Mouse (Mus musculus): ENCODE results near the gene Nap1l4.
"Not testable (repeated sequence)": the region's sequence is repeated elsewhere in the genome, so short reads cannot be mapped to it uniquely, and the experiment has no call there.

Nap1l4 gene

DNA sequence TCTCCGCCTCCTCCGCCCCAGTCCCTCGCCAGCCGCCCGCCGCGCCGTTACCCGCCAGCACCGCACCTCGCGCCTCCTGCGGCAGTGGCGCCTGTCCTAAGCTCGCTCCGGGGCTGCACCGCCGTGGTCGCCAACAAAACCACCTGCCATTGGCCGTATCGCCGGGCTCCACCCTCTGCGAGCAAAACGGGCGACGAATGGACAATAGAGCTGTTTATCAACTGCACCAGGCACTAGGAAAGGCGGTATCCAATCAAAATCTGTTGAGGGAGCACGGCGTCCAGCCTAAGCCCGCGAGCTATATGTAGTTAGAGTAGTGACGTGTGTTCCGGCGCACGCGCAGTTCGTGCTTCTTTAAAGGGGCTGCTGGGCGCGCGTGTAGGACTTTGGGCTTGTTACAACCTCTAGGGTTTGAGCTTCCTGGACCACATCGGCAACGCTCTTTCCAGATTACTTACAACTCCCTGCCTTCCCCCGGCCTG, at the start of gene Nap1l4:
Nap1l4 (minus strand) TSS at position 131 of the 482 bp plus-strand sequence.
- peak; percentile 96 for DNase-seq (ENCODE audit: low read depth, low spot score)

DNA sequence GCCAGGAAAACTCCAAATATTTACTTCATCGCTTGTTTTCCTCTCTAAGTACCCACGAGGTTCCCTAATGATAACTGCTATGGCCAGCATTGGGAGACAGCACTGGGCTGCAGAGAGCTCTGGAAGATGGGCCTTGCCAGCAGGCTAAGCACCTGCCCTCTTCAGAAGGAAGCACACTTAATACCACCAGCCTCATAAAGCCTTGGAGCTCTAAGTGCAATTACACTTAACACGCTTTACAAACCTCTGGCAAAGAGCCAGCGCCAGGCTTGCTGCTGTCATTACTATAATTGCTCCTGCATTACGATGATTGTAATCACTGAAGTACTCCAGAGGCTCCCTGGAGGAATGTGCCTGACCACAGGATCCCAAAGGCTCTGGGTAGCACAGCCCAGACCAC, 46.0 kb upstream of the Nap1l4 start:
- no peak for DNase-seq (ENCODE audit: low read depth, low spot score)

DNA sequence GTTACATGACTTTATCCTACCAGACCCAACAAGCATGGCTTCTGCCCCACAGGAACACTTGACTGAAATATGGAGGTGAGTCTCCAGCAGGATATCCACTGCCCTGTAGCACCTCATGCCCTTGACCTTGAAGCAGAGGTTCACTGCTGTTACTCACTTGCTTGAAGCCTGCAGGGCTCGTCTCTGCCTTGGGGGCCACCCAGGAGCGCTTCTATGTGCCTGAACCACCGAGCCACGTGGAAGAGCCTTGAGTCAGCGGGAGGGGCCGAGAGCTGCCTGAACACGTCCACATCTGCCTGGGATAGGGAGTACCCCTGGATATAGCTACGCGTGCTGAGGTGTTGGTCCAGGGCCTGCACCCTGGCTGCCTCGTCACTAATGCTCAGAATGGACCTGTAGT, 43.3 kb upstream of the Nap1l4 start:
- no peak for DNase-seq (ENCODE audit: low read depth, low spot score)

DNA sequence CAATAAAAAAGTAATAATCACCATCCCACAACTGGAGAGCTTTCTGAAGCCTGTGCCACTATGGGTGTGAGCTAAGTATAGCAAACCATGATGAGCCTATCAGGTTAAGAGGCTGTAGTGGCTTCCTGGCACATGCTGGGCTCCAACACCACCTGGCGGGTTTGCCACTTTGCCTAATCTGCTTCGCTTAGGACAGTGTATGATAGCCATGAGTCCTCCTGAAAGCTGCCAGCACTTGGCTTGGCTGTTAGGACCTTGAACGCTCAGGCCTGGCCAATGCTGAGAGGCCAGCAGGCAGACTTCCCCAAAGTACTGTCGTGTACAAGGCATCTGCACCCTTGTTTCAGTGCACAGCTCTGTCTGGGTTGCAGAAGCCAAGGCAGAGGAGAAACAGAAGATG, 39.1 kb upstream of the Nap1l4 start:
- no peak for DNase-seq (ENCODE audit: low read depth, low spot score)

DNA sequence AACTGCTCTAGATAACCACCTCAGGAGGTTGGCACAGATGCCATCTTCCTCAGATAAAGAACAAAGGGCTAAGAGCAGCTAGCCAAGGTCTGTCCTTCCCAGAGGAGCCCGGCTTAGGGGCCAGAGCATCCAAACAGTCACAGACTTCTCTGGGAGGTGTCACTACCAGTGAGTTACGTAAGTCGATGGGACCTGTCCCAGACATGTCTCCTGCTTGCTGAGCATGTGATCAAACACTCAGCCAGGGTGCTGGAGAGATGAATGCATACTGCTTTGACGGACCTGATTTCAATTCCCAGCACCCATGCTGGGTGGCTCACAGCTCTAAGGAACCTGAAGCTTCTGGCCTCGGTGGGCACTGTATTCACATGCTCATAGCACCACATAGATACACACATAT, 38.7 kb upstream of the Nap1l4 start:
- DNase-seq (ENCODE audit: low read depth, low spot score): no peak

DNA sequence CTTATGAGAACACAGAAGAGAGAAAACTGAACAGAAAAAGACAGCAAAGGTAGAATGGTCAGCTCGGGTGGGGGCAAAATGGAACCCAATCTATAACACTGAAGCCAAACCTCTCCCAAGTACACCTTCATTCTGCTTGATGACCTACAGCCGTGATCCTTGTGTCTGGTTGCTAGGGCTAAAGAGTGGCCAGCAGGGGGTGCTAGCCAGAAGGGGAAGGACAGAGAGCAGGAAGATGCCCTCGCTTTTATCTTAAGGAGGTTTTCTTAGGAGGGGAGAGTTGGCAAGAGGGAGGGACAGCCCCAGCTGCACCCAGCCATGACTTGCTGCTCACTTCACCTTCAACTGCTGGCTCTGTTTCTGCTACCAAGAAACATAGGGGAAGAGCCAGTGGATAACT, 35.0 kb upstream of the Nap1l4 start:
- DNase-seq (ENCODE audit: low read depth, low spot score): no peak

DNA sequence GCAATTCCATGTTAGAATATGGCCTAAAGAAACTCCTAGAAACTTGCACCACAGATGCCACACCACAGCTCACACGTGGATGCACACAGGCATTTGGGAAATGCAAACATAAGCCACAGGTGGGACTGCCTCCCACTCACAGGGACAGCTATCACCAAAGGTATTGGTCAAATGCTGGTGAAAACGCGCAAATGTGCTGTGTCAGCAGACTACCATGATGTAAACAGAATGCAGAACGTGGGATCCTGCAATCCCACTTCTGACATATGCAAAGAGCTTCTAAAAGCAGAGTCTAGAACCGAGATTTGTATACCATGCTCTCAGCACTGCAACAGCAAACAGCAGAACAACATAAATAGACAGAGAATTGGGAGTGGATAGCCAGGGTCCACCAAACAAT, 34.1 kb upstream of the Nap1l4 start:
- no peak for DNase-seq (ENCODE audit: low read depth, low spot score)

DNA sequence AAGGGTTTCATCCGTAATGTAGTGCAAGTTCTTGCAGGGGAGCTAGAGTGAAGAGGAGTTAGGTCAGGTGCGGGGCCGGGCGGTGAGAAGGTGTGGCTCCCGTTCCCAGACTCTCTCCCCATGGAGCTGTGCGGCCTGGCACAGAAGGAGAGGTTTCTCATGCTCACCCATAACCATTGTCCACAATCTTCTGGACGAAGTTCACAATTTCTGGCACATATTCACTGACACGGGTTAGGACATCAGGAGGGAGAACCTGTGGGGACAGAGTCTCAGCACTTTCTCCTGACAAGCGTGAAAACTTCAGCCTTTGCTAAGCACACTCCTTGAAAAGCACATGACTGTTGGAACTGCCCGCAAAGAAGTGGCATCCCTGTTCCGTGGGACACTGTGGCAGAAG, 26.8 kb upstream of the Nap1l4 start:
- no peak for DNase-seq (ENCODE audit: low read depth, low spot score)

DNA sequence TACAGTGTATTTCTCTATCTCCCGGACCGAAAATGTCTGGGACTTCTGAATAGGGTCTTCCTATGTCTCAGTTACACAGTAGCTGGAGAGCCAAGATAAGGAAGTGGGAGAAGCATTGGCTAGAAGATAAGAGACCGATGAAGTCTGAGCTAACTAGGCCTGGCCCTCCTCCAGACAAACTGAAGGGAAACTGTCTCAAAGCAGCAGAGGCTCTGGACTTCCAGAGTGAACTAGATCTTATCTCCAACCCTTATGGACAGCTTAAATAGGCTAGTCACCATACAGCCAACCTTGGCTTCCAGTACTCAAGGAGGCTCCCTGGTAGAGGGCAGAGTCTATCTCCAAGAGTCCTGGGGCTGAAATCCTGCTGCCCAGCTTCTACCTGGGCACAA, 16.7 kb upstream of the Nap1l4 start:
- DNase-seq (ENCODE audit: low read depth, low spot score): no peak

DNA sequence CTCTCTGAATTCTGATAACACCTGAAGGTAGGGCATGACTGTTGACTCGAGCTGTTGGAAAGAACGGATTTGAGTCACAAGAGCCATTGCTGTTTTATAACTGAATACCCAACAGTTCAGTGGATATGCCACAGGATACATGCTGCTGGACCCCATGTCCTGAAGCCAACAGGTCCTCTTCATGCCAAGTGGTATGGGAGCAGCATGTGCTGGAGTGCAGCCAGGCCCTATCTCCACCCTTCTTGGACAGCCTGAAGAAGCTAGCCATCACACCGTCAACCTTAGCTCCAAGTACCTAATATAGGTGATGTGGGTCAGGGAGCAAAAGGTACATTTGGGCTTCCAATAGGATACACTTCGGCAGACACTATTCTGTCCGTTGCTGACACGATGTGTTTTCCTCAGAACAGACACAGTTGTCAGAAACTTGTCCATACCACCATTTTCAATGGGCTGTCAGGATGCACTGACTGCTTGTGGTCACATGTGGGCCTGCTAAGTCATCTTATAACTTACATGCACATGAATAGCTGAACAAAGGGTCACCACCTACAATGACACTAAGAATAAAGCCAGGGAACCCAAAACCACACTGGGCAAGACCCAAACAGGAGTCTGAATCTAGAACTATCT, 16.2 kb upstream of the Nap1l4 start:
- DNase-seq (ENCODE audit: low read depth, low spot score): no peak

DNA sequence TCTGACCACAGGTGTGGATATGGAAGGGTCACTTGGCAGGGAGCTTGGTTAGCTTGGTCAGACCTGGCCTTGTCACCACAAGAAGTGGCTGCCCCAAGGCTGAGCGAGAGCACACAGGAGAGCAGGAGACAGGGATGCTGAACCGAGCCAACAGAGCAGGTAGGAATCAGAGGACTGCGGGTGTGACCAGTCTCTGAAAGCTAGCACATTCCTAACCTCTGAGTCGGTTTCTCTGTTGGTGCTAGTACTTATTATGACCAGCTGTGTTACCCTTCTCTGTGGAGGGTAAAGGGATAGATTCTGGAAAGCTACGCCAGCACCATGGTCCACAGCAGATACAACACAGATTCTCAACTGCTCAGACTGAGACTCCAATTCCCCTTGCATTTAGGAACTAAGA, 14.9 kb upstream of the Nap1l4 start:
- no peak for DNase-seq (ENCODE audit: low read depth, low spot score)

DNA sequence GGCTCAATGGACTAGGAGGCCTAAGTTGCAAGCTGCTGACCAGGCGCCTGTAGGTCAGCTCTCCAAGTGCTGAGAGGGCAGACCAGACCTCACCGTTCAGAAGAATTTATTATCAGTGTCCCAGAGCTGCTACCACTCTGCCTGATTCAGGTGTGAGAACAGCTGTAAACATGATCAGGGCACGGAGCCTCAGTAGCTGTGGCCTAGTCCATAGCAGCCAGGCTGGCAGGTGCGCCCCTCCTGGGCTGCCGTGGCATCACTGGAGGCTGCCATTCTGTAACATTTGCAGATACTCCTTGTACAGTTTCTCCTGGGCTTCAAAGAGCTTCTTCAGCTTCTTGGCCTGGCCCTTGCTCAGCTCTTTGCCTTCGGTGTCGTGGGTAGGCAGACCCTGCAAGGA, 8.7 kb upstream of the Nap1l4 start:
- DNase-seq (ENCODE audit: low read depth, low spot score): no peak

DNA sequence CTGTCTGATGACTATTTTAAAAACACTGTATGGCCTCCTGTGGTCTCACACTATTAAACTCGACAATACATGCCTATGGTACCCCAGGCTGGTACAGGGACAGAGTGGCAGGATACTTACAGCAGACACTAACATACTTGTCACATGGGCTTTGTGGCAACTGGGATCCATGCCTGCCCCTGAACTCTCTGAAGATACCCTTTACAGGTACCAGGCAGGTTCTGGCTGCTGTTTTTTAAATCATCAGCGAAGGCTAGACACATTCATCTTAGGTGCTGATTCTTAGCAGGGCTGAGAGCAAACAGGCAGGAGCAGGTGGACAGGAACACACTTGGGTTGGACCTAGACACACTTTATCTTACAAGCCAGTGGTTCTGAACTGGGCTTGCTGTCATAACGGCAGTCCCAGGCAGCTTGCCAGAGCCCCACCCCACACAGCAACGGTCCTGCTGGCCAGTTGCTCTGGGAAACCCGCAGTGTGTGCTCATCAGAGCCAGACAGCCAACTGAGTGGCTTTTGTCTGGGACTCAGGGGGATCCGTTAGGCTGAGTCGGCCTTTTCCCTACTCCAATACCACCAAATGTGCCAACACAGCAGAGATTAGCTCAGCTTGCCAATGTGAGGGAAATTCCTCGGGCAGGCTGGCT, 8.2 kb upstream of the Nap1l4 start:
- peak; percentile 16 for DNase-seq (ENCODE audit: low read depth, low spot score)

DNA sequence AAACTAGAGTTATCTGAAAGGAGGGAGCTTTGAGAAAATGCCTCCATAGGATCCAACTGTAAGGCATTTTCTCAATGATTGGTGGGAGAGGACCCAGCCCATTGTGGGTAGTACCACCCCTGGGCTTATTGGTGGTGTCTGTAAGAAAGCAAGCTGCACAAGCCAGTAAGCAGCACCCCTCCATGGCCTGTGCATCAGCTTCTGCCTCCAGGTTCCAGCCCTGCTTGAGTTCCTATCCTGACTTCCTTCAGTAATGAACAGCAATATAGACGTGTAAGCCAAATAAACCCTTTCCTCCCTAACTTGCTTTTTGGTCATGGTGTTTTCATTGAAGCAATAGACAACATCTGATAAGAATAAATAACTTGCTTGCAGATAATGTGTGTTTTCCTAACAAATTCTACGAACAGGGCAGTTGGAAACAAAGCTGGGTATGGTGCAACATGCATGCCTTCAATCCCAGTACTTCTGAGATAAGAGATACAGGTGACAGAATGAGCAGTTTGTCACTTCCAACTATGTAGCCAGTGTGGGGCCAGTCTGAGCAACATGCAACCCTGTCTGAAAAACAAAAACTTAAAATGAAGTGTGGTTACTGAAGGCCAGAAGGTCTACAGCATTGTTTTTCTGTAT, 798 bp upstream of the Nap1l4 start:
- no peak for DNase-seq (ENCODE audit: low read depth, low spot score)

DNA sequence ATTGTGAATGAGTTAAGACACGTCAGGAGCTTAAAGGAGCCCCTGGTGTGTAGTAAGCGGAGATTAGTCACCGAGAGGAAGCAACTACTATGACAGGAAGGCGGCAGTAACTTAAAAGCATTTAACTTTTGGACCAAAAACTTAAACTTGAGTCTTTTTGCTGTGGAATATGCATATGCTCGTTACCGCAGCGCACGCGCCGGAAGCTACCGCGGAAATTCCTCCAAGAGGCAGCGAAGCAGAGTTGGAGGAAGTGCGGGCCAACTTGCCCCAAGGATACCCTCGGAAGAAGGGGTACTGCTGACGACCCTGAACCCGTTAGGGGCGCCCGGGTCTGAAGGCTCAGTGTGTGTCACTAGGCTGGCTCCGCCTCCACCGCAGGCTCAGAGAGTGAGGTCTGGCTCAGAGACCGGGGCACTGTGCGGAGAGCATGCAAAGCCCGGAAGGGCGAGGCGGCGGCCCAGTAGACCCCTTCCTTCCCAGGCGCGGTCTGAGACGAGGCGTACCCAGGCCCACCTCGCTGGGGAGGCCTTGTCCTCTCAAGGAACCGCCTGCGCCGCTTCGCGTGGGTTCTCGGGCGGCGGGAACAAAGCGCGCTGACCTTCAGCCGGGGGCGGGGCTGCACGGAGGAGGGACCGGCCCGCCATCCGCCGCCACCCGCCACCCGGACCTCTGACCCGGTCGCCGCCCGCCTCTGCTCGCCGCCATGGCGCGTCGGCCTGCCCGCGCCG, 510 bp downstream of the Nap1l4 start:
- peak; percentile 1 for DNase-seq (ENCODE audit: low read depth, low spot score)

DNA sequence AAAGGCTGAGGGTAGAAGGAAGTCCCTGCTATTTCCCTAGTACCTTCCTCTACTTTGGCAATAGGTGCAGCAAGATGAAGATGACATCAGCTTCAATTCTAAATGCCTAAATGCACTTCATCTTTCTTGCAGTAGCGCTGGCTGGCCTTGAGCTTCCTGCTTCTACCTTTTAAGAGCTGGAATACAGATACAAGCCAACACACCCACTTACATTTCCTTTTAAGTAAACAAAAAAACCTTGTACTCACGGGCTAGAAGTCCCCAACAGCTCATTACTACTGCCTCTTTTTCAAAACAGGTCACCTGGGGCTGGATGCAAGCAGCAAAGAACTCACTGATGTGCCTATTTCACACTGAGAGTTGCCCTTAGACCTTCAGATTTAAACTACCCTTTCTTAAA, 2.4 kb downstream of the Nap1l4 start:
- DNase-seq (ENCODE audit: low read depth, low spot score): no peak

DNA sequence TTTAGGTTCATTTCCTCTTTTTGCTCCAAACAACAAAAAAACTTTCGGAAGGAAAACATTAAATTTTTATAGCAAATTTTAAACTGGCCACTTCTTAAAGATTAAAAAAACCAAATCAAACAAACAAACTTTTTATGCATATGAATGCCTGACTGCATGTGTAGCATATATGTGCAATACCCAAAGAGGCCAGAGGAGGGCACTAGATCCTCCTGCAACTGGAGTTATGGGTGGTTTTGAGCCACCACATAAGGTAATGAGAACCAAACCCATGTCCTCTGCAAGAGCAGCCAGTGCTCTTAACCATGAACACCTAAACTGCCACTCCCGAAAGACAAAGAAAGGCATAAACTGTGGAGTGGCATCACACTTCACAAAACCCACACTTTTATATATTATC, 4.5 kb downstream of the Nap1l4 start:
- DNase-seq (ENCODE audit: low read depth, low spot score): no peak

DNA sequence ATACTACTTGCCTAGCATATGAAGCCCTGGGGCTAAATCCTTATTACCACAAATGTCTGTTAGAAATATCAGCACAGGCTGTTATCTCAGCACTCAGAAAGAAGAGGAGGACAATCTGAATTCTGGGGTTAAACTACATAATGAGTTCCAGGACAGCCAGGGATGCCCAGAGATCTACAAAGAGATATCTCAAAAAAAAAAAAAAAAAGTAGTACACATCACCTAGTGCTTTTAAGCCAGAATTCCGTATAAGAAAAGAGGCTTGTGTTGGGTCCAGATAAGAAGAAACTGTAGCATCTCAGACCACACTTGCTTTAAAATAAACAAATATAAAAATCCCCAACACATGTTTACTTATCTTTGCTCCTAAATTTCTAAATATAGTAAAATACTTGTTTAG, 10.2 kb downstream of the Nap1l4 start:
- no peak for DNase-seq (ENCODE audit: low read depth, low spot score)

DNA sequence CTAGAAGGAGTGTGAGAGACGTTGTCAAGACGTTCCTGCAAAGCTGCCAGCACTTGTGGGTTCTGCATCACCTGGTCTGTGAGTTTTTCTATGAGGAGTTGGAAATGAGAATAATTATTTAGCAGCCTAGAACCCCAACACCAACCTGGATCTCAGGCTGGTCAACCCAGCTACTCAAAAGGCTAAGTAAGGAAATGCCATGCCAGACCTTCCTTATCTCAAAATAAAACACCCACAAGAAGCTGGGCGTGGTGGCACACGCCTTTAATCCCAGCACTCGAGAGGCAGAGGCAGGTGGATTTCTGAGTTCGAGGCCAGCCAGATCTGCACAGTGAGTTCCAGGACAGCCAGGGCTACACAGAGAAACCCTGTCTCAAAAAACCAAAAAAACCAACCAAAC, 10.7 kb downstream of the Nap1l4 start:
- DNase-seq (ENCODE audit: low read depth, low spot score): not testable (repeated sequence)

DNA sequence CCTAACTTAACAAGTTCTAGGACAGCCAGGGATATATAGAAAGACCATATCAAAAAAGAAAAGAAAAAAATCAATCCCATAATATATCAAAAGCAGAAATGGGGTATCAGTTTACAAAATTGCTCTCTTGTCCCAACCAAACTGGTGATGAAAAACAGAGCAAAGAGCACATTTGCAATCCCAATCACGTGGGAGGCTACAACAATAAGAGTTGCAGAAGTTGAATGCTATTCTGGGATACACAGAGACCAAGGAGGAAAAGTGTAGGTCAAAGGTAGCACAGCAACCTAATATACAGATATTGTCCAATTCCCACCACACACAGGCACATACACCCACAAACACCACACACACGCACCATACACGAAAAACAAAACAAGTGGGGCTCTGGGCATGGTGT, 12.7 kb downstream of the Nap1l4 start:
- DNase-seq (ENCODE audit: low read depth, low spot score): no peak

DNA sequence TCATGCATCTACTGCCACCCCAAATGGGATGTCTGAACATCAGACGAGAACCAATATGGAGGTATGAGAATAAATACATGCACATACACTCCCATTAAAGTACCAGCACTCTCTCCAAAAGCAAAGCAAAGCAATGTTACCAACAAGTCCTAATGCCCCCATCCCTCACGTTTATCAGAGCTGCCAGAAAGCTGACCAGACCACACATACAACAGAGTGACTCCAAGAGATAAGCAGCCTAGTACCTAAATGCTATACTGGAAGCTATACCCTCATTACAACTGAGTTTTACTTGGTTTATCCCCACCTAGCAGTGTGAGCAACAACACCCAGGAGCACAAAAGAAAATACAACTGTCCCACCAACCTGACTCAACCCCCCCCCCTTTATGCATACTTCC, 15.6 kb downstream of the Nap1l4 start:
- no peak for DNase-seq (ENCODE audit: low read depth, low spot score)

DNA sequence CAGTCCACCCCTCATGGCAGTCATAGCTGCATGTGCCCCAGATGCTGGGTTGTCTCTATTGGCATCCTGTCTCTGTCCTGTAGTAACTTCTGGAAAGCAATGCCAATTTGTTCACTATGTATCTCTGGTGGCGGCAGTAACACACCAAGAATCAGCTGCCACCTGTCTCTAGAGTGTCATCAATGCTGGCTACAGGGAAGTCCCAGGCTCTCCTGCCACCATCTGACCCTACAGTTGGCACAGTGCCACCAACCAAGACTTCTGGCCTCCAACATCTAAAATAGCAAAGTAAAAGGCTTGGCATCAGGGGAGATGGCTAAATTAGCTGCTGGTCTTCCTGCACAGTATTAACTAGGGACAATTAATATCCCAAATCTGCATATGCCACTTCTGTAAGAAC, 16.5 kb downstream of the Nap1l4 start:
- no peak for DNase-seq (ENCODE audit: low read depth, low spot score)

DNA sequence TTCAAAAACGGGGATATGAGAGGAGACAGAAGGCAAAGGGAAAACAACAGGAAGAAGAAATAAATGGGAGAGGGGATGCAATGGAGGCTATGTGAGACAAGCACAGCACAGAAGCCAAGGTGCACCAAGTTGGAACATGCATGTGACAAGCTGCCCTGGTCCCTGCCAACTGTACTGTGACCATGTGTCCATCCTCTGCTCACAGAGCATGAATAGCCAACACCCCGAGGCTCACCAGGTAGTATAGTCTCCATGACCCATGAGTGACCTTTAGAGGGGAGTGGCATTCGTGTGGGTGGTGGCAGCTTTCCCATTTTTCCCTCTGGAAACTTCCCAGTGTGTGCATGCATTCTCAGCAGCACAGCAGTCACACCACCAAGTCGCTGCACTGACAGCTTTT, 29.6 kb downstream of the Nap1l4 start:
- no peak for DNase-seq (ENCODE audit: low read depth, low spot score)
